Mouse (Mus musculus) heart, embryonic 14.5 days (tissue): ENCODE measurements around the gene Ccdc73. TPM values are rescaled to one million over a fixed set of nuclear protein-coding genes. Genes with fewer than 3 reads are reported as not detected.

ENCODE experiments used
- ATAC-seq: fragments of 200-750 bp; cut with Nextera tagmentation; 2 replicates; pipeline ENCODE4 v1.8.0; 2017; ENCODE audit warnings: low read depth, moderate TSS enrichment; ENCODE audit not compliant: insufficient number of reproducible peaks, insufficient read depth, low FRiP score
- H3K27ac ChIP-seq, 2 experiments: fragments of 200-500 bp in 1 of 2; fragments of 300-500 bp in 1 of 2; sonication (generic) in 1 of 2; replicated peaks in 1 of 2; 2 replicates each; pipeline ENCODE4 v1.5.1; 2012 to 2014; ENCODE audit warnings: low read depth in 2 of 2, low read length in 2 of 2, control low read depth in 1 of 2, mild to moderate bottlenecking in 1 of 2, mixed read lengths in 1 of 2; ENCODE audit not compliant: control insufficient read depth in 1 of 2, insufficient read depth in 1 of 2
- H3K27me3 ChIP-seq: fragments of 300-500 bp; sonication (generic); 2 replicates; pipeline ENCODE4 v1.6.1; 2014; ENCODE audit warnings: mild to moderate bottlenecking, low read length, control low read depth; ENCODE audit not compliant: control insufficient read depth, insufficient read depth
- H3K36me3 ChIP-seq: fragments of 300-500 bp; sonication (generic); 2 replicates; pipeline ENCODE4 v1.6.1; 2014; ENCODE audit warnings: mild to moderate bottlenecking, control low read depth, low read length, mixed read lengths; ENCODE audit not compliant: control insufficient read depth, insufficient read depth
- H3K4me1 ChIP-seq, 2 experiments: fragments of 200-500 bp in 1 of 2; fragments of 300-500 bp in 1 of 2; sonication (generic) in 1 of 2; 2 replicates each; pipeline ENCODE4 v1.6.1; 2012 to 2014; ENCODE audit warnings: low read length in 2 of 2, control low read depth in 1 of 2, mixed read lengths in 1 of 2; ENCODE audit not compliant: control insufficient read depth in 2 of 2, insufficient read depth in 2 of 2
- H3K4me2 ChIP-seq: fragments of 300-500 bp; sonication (generic); 2 replicates; pipeline ENCODE4 v1.6.1; 2014; ENCODE audit warnings: mild to moderate bottlenecking, low read length
- H3K4me3 ChIP-seq, 2 experiments: fragments of 200-500 bp in 1 of 2; fragments of 300-500 bp in 1 of 2; sonication (generic) in 1 of 2; 2 replicates each; pipeline ENCODE4 v1.5.1; 2012 to 2014; ENCODE audit warnings: low read length in 2 of 2, mild to moderate bottlenecking in 2 of 2, control low read depth in 1 of 2, low read depth in 1 of 2, moderate library complexity in 1 of 2; ENCODE audit not compliant: control insufficient read depth in 1 of 2, insufficient read depth in 1 of 2
- H3K9ac ChIP-seq: fragments of 300-500 bp; sonication (generic); 2 replicates; pipeline ENCODE4 v1.6.1; 2014; ENCODE audit warnings: mild to moderate bottlenecking, low read length
- H3K9me3 ChIP-seq: fragments of 300-500 bp; sonication (generic); 2 replicates; pipeline ENCODE4 v1.6.1; 2016; ENCODE audit warnings: low read length, control low read depth; ENCODE audit not compliant: control insufficient read depth
- WGBS: fragments of 180-500 bp; shearing (Covaris S2); extraction: QIAGEN DNeasy Blood & Tissue Kit; methylation state at CpG from one replicate; pipeline ENCODE4 v1.1.7; 2014; 5-methylcytosine and 5-hydroxymethylcytosine counted together
- polyA plus RNA-seq: library from polyadenylated mRNA; unstranded; fragments of >200 nt; fragmentation: Nextera tagmentation; extraction: Ambion mirVana; gene quantifications from 2 replicates; pipeline ENCODE4 v1.2.1, GENCODE M21; 2014

The Ccdc73 gene
- polyA plus RNA-seq, 1 experiment from 2014 or later, result 10.4 TPM

- Histone ChIP-seq H3K4me2 (no peak overlapping the region), H3K9me3 (no peaks in the 10 kb centered on the region), H3K4me3 (no peak overlapping the region), H3K27me3 (peaks cover 3% of the 10 kb centered on the region; the same call in 1 of the 2 replicates), H3K9ac (no peak overlapping the region), H3K27ac (no peak overlapping the region), H3K4me1 (peaks cover 2 to 7% of the 10 kb centered on the region in 2 experiments; a peak in 1 of 4 replicates), H3K36me3 (no peaks in the 10 kb centered on the region)
- ATAC-seq, result no peak
- 37% methylated on average over 4 of the region's 4 CpGs for WGBS
Measured at GRCm38 (mm10) chr2:104846638-104847414, 20.8 kb upstream of the Ccdc73 start.

- H3K4me3 ChIP-seq, result no peak overlapping the region
- peaks cover 3% of the 10 kb centered on the region; the same call in 1 of the 2 replicates for H3K27me3 ChIP-seq
- no peak overlapping the region for H3K9ac ChIP-seq
- H3K36me3 ChIP-seq, result no peaks in the 10 kb centered on the region
- H3K4me1 ChIP-seq, result peaks cover 2 to 7% of the 10 kb centered on the region in 2 experiments; a peak in 1 of 4 replicates
- no peak overlapping the region for H3K27ac ChIP-seq
- no peak overlapping the region for H3K4me2 ChIP-seq
- no peaks in the 10 kb centered on the region for H3K9me3 ChIP-seq
- no peak for ATAC-seq
- 56% methylated on average over 2 of the region's 2 CpGs for WGBS
Measured at GRCm38 (mm10) chr2:104847645-104848044, 20.0 kb upstream of the Ccdc73 start.

- 33% methylated on average over 16 of the region's 16 CpGs for WGBS
Measured at GRCm38 (mm10) chr2:104848235-104849161, 19.1 kb upstream of the Ccdc73 start.

DNA sequence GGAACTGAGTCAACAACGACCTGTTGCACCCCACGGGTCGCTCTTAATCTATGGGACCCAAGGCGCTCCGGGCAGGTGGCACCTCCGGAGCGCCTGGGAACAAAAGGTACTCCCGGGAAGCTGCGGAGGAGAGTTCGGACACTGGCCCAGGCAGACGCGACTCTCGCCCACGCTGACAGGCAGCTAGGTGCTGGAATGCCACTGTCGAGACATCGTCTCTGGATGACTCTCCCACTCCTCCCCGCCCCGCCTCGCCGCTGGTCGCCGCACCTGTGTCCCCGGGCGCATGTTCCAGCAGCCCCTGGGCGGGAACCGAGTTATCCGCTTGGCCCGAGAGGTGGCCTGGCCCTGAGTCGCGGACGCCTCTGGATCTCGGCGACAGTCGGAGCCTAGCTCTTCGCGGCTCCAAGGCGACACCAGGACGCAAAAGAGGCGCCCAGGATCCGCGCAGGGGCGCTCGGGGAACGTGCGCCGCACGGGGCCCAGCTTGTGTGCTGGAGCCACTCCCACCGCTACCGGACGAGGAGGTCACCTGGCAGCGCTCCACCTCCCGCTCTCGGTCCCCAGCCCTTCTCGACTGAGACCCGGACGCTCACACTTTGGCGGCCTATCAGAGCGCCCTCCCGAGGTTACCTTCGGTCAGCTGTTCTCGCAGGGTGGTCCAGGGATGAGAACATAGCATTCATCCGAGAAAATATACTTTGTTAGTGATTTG is 18.2 kb upstream of the Ccdc73 start, which contains the start of gene Prrg4:
Gene Prrg4, minus strand, starts transcription at position 601 of the 715 bp plus-strand sequence.
- no peaks in the 10 kb centered on the region for H3K9me3 ChIP-seq
- H3K4me3 ChIP-seq, result peak within 1 kb of the TSS; percentile 56 to 83
- peak; percentile 68; the same call in 1 of the 2 replicates for ATAC-seq
- H3K4me2 ChIP-seq, result peak within 1 kb of the TSS; percentile 97
- under 1% methylated on average over 60 of the region's 62 CpGs for WGBS
- no peaks in the 10 kb centered on the region for H3K36me3 ChIP-seq
- no peak within 1 kb of the TSS for H3K27ac ChIP-seq
- peaks cover 2 to 7% of the 10 kb centered on the region in 2 experiments; a peak in 1 of 4 replicates for H3K4me1 ChIP-seq
- peak within 1 kb of the TSS; percentile 65 for H3K9ac ChIP-seq
- peaks cover 3% of the 10 kb centered on the region; the same call in 1 of the 2 replicates for H3K27me3 ChIP-seq

More at GRCm38 (mm10) chr2:104848235-104849161, 19.1 kb upstream of the Ccdc73 start:
- H3K9me3 ChIP-seq, result no peaks in the 10 kb centered on the region
- H3K4me2 ChIP-seq, result peak overlapping the region; percentile 97
- peaks cover 3% of the 10 kb centered on the region; the same call in 1 of the 2 replicates for H3K27me3 ChIP-seq
- H3K27ac ChIP-seq, result no peak overlapping the region
- no peaks in the 10 kb centered on the region for H3K36me3 ChIP-seq
- peaks cover 2 to 7% of the 10 kb centered on the region in 2 experiments; a peak in 1 of 4 replicates for H3K4me1 ChIP-seq
- ATAC-seq, result no peak
- peak overlapping the region; percentile 56 to 83 for H3K4me3 ChIP-seq
- peak overlapping the region; percentile 65 for H3K9ac ChIP-seq

DNA sequence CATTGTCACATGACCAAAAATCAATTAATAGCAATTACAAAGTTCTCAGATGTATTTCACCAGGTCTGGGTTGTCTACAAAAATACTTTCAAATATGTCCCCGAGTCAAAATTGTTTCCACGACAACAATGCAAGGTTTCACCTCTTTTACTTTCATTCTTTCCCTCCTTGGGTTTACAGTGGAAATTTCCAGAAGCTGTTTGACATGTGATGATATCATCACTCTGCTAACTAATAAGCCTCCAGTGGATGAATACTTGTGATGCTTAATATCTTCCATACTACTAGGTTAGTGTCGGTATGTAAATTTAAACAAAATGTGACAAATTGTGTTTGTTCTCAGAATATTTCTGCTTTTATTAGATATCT is 17.6 kb upstream of the Ccdc73 start:
- H3K9ac ChIP-seq, result peak overlapping the region; percentile 65
- WGBS, result 71% methylated on average over 3 of the region's 3 CpGs

DNA sequence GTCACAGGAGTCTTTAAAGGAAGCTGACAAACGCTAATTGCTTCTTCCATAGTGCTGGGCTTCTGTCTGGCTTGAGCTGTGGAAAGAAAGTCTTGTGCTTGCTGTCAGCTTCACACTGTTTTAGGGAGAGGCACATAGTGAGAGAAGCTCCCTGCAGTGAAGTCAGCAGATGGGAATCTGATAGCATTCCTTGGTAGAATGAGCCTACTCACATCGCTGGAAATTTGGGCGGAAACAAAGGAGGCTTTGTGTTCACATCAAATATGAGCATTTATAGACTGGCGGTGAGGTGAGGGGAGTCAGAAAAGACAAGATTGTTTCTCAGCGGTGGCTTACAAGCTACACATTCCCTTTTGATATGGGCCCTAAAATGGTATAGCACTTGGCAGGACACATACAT is 15.9 kb upstream of the Ccdc73 start:
- no peak for ATAC-seq
- Histone ChIP-seq H3K4me1 (peaks cover 2 to 7% of the 10 kb centered on the region in 2 experiments; a peak in 1 of 4 replicates), H3K4me3 (no peak overlapping the region), H3K4me2 (no peak overlapping the region), H3K36me3 (no peaks in the 10 kb centered on the region), H3K27me3 (peaks cover 3% of the 10 kb centered on the region; the same call in 1 of the 2 replicates), H3K27ac (no peak overlapping the region), H3K9me3 (no peaks in the 10 kb centered on the region), H3K9ac (no peak overlapping the region)
- 27% methylated on average over 5 of the region's 5 CpGs for WGBS

More for the DNA sequence above, 17.6 kb upstream of the Ccdc73 start:
- H3K9me3 ChIP-seq, result no peaks in the 10 kb centered on the region
- peak overlapping the region; percentile 97 for H3K4me2 ChIP-seq
- H3K27ac ChIP-seq, result no peak overlapping the region
- H3K4me3 ChIP-seq, result peak overlapping the region; percentile 56 to 83
- peaks cover 3% of the 10 kb centered on the region; the same call in 1 of the 2 replicates for H3K27me3 ChIP-seq
- no peak for ATAC-seq
- peaks cover 2 to 7% of the 10 kb centered on the region in 2 experiments; a peak in 1 of 4 replicates for H3K4me1 ChIP-seq
- H3K36me3 ChIP-seq, result no peaks in the 10 kb centered on the region
